Mouse (Mus musculus) heart, postnatal 14 days (tissue): ENCODE measurements around the gene Setd6. TPM values are rescaled to one million over a fixed set of nuclear protein-coding genes. Genes with fewer than 3 reads are reported as not detected.

Source experiments
- microRNA-seq, 2 experiments: library from miRNA; unstranded; fragments of <30 nt; microRNA quantifications; one replicate each; pipeline ENCODE4 v1.2.0; 2021 to 2022
- total RNA-seq, 2 experiments: library from RNA; stranded (reverse); gene quantifications; 2 replicates each; pipeline ENCODE4 v1.2.3; 2021

Setd6 gene
- total RNA-seq, 2 experiments from 2014 or later: 8.5 to 11.6 TPM

Small RNA genes lying within 50 kb of the gene (microRNA-seq; reads per million reads assigned to microRNA genes)
- gene Mir7073: 1.3 to 3.6 reads per million in 2 experiments

Other genes with a start within 250 kb of the Setd6 start
- 10 to 100 TPM; 32.8 to 35.0 TPM for gene Csnk2a2, start 225.8 kb upstream of the Setd6 start, total RNA-seq
- not detected for gene Ccdc113, start 181.8 kb upstream of the Setd6 start, total RNA-seq
- not detected for gene Prss54, start 139.5 kb upstream of the Setd6 start, total RNA-seq
- 1 to 10 TPM; 1.2 to 1.6 TPM for gene Gins3, start 82.4 kb upstream of the Setd6 start, total RNA-seq
- gene Ndrg4, start 38.9 kb upstream of the Setd6 start, total RNA-seq: 100 to 1,000 TPM; 314 to 320 TPM
- gene Cnot1, start 91.6 kb downstream of the Setd6 start, total RNA-seq: 100 to 1,000 TPM; 129 to 138 TPM
- 10 to 100 TPM; 81.7 to 82.4 TPM for gene Sap18b, start 109.5 kb downstream of the Setd6 start, total RNA-seq
- gene Slc38a7, start 137.7 kb downstream of the Setd6 start, total RNA-seq: 10 to 100 TPM in 1 of 2 experiments, 1 to 10 TPM in 1; 9.9 to 12.0 TPM
- 100 to 1,000 TPM; 785 to 791 TPM for gene Got2, start 172.7 kb downstream of the Setd6 start, total RNA-seq